Mouse (Mus musculus) midbrain, embryonic 13.5 days (tissue): ENCODE data around the gene 1110008L16Rik. TPM values are rescaled to one million over a fixed set of nuclear protein-coding genes. Genes with fewer than 3 reads are reported as not detected.

Experiments used
- ATAC-seq: fragments of 200-750 bp; cut with Nextera tagmentation; 2 replicates; pipeline ENCODE4 v1.8.0; 2017; ENCODE audit warnings: mild to moderate bottlenecking, moderate TSS enrichment, moderate library complexity
- H3K27ac ChIP-seq: fragments of 300-500 bp; sonication (generic); 2 replicates; pipeline ENCODE4 v1.5.1; 2015; ENCODE audit warnings: inconsistent platforms, mild to moderate bottlenecking, moderate library complexity
- H3K27me3 ChIP-seq: fragments of 300-500 bp; sonication (generic); 2 replicates; pipeline ENCODE4 v1.6.1; 2015; ENCODE audit warnings: mild to moderate bottlenecking, inconsistent platforms
- H3K36me3 ChIP-seq: fragments of 300-500 bp; sonication (generic); 2 replicates; pipeline ENCODE4 v1.6.1; 2015; ENCODE audit warnings: mild to moderate bottlenecking, inconsistent platforms
- H3K4me1 ChIP-seq: fragments of 300-500 bp; sonication (generic); replicated peaks from 2 replicates; pipeline ENCODE4 v1.6.1; 2015; ENCODE audit warnings: inconsistent platforms
- H3K4me2 ChIP-seq: fragments of 300-500 bp; sonication (generic); replicated peaks from 2 replicates; pipeline ENCODE4 v1.6.1; 2015; ENCODE audit warnings: moderate library complexity, mild to moderate bottlenecking, inconsistent platforms
- H3K4me3 ChIP-seq: fragments of 300-500 bp; sonication (generic); replicated peaks from 2 replicates; pipeline ENCODE4 v1.5.1; 2015; ENCODE audit warnings: mild to moderate bottlenecking, inconsistent platforms
- H3K9ac ChIP-seq: fragments of 300-500 bp; sonication (generic); replicated peaks from 2 replicates; pipeline ENCODE4 v1.6.1; 2015; ENCODE audit warnings: mild to moderate bottlenecking, inconsistent platforms
- H3K9me3 ChIP-seq: fragments of 300-500 bp; sonication (generic); 2 replicates; pipeline ENCODE4 v1.6.1; 2016; ENCODE audit warnings: mild to moderate bottlenecking, inconsistent platforms
- WGBS: fragments of 180-500 bp; shearing (Covaris S2); methylation state at CpG from one replicate; pipeline ENCODE4 v1.1.7; 2015; 5-methylcytosine and 5-hydroxymethylcytosine counted together
- polyA plus RNA-seq: library from polyadenylated mRNA; unstranded; fragments of >200 nt; fragmentation: Nextera tagmentation; extraction: Ambion mirVana; gene quantifications from 2 replicates; pipeline ENCODE4 v1.2.1, GENCODE M21; 2015

1110008L16Rik gene
- polyA plus RNA-seq, 1 experiment from 2014 or later, result 9.2 TPM

DNA sequence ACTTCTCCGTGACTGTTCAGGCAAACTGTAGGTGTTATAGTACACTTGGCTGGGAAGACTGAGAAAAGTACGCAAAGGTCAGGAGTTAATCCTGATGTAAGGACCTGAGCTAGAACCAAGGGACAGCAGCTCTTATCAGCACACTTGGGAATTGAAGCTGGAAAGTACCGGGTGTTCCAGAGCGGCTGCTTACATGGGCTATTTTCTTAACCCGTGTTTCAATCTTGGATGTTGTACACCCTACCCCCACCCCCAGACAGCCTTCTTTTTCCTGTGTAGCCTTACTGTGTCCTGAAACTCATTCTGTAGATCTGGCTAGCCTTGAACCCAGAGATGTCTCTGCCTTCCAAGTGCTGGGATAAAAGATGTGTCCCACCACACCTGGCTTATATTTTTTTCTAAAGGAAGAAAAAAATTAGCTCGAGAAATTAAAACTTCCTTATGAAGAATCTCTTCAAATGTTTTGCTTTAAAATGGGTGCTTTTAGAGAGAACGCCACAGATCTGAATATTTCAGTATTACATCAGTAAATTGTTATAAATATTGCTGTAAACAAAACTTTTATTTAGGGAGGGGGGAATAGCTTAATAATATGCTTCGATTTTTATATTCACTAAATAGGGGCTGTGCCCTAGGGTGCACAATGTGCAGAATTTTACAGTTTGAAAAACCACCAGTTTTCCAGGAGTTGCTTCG lies 98.3 kb downstream of the 1110008L16Rik start:
- H3K9me3 ChIP-seq, result no peaks in the 10 kb centered on the region
- H3K4me3 ChIP-seq, result peak overlapping the region; percentile 98
- WGBS, result 76% methylated on average over 9 of the region's 9 CpGs
- peak overlapping the region; percentile 94 for H3K9ac ChIP-seq
- H3K36me3 ChIP-seq, result peaks cover 4% of the 10 kb centered on the region; the same call in 1 of the 2 replicates
- H3K27ac ChIP-seq, result peak overlapping the region; percentile 90
- H3K27me3 ChIP-seq, result no peaks in the 10 kb centered on the region
- peak overlapping the region; percentile 90 for H3K4me2 ChIP-seq
- ATAC-seq, result no peak
- H3K4me1 ChIP-seq, result peaks cover 23% of the 10 kb centered on the region

DNA sequence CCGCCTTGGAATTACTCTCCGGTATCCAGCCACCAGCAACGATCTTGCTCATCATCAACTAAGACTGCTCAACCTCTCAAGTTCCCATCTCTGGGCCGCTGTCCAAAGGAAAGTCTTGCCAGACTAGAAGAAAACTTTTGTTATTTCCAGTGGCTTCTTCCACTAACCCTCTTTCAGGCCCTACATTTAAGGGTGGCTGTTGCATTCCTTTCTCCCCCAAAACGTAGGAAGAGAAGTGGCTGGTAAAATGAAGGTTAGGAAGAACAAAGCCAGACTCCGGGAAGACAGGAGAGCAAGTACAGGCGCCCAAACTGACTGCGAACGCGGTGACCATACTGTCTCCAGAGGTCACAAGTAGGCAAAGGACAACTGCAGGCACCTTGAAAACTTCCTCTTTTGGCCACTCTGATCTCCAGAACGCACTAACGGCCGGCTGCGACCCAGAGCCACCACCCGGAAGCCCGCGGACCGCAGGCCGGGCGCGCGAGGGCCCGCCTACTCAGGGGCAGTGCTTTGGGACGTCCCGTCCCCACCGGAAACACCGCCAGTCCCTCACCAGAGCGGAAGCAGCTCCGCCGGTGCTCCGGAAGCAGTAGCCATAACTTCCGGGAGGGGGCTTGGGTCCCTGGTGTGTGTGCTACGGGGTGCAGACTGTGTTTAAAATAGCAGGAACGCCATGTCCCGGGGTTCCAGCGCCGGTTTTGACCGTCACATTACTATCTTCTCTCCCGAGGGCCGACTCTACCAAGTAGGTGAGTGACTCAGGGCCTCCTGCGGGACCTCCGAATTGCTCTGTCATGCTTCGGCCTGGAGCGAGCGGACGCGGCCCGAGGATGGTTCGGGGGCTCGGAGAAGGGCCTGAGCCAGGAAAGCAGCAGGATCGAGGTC lies 99.1 kb downstream of the 1110008L16Rik start:
- peaks cover 23% of the 10 kb centered on the region for H3K4me1 ChIP-seq
- peak; percentile 100 for ATAC-seq
- H3K4me3 ChIP-seq, result peak overlapping the region; percentile 98
- no peaks in the 10 kb centered on the region for H3K27me3 ChIP-seq
- H3K9me3 ChIP-seq, result no peaks in the 10 kb centered on the region
- peaks cover 9% of the 10 kb centered on the region for H3K36me3 ChIP-seq
- H3K27ac ChIP-seq, result peak overlapping the region; percentile 90
- peak overlapping the region; percentile 94 for H3K9ac ChIP-seq
- peak overlapping the region; percentile 90 for H3K4me2 ChIP-seq
- under 1% methylated on average over 51 of the region's 51 CpGs for WGBS

DNA sequence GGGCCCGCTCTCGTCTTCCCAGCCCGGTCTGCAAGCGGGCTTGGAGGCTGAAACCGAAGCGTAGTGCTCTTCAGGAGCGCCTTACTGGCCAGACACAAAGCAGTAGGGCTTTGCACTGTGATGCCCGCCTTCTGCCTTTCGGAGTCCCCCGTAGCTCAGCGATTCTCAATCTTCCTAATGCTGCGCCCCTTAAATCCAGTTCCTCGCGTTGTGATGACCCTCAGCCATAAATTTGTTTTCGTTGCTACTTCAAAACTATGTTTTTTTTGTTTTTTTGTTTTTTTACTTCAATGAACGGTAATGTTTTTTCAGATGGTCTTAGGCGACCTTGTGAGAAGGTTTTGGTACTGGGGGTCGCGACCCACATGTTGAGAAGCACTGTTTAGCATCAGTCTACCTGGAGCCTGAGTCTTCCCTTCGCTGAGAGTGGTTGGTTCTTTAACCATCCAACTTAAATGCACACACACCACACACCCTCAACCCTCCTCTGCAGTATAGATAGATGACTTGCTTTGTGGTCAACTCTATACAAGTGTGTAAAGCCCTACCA lies 99.8 kb downstream of the 1110008L16Rik start:
- H3K27me3 ChIP-seq, result no peaks in the 10 kb centered on the region
- peaks cover 23% of the 10 kb centered on the region for H3K4me1 ChIP-seq
- H3K9ac ChIP-seq, result peak overlapping the region; percentile 94
- peak overlapping the region; percentile 90 for H3K27ac ChIP-seq
- 2% methylated on average over 20 of the region's 20 CpGs for WGBS
- H3K9me3 ChIP-seq, result no peaks in the 10 kb centered on the region
- H3K36me3 ChIP-seq, result peaks cover 14% of the 10 kb centered on the region
- peak; percentile 44 for ATAC-seq
- H3K4me2 ChIP-seq, result peak overlapping the region; percentile 90
- H3K4me3 ChIP-seq, result peak overlapping the region; percentile 98

DNA sequence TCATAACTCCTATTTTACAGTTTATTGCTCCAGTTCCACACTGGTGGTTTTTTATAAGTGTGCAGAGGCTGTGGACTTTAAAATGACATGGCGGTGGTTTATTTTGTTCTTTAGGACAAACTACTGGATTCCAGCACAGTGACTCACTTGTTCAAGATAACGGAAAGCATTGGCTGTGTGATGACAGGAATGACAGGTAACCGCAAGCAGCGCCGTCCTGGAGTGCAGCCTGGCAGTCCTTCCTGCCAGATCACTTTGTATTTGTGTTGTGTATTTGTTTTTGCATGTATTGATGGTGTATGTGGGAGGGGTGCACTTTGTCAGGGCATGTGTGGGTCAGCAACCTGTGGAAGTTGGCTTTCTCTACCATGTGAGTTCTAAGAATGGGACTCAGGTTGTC lies 108.5 kb downstream of the 1110008L16Rik start:
- H3K9ac ChIP-seq, result no peak overlapping the region
- 94% methylated on average over 5 of the region's 5 CpGs for WGBS
- H3K27ac ChIP-seq, result no peak overlapping the region
- H3K27me3 ChIP-seq, result no peaks in the 10 kb centered on the region
- no peak for ATAC-seq
- no peaks in the 10 kb centered on the region for H3K9me3 ChIP-seq
- H3K4me1 ChIP-seq, result no peaks in the 10 kb centered on the region
- H3K4me3 ChIP-seq, result no peak overlapping the region
- no peak overlapping the region for H3K4me2 ChIP-seq
- peaks cover 50% of the 10 kb centered on the region for H3K36me3 ChIP-seq

DNA sequence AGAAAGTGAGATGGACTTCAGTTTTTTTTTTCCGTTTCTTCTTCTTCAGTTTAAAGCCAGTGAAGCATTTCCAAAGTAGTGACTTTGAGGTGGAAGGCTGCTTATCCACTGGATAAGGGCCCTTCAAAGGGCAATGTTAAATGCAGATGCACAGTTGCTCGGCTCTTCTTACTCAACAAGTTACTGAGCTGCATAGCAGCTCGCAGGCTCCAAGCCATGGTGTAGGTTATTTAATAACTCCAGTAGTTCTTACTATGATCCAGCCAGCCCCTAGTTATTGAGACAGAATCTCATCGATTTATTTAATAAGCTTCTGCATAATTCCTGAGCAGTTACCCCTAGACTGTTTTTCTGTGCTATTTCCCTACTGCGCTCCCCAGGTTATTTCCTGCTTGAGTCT lies 115.9 kb downstream of the 1110008L16Rik start:
- H3K4me3 ChIP-seq, result no peak overlapping the region
- WGBS, result 95% methylated on average over 5 of the region's 5 CpGs

DNA sequence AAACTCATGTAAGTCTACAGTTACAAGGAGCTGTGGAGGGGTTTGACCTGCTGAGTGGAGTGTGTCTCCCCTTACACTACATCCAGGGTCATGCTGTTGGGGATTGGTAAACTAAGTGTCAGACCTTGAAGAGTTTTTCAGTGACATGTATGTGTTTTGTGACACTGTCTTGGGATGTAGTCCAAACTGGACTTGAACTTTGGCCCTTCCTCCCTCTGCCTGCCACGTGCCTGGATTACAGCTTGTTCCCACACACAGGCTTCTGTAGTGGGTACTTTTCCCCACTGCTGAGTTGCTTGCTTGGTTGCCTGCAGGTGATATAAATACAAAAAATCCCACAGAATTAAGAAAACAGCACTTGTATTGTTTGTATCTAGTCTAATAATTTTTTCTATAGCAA lies 116.4 kb downstream of the 1110008L16Rik start:
- WGBS, result 75% methylated on average over 1 of the region's 1 CpGs
- no peak overlapping the region for H3K4me2 ChIP-seq
- no peak for ATAC-seq
- H3K9ac ChIP-seq, result no peak overlapping the region
- no peaks in the 10 kb centered on the region for H3K27me3 ChIP-seq
- H3K4me1 ChIP-seq, result no peaks in the 10 kb centered on the region
- peaks cover 83% of the 10 kb centered on the region for H3K36me3 ChIP-seq
- no peak overlapping the region for H3K27ac ChIP-seq
- H3K9me3 ChIP-seq, result no peaks in the 10 kb centered on the region
- no peak overlapping the region for H3K4me3 ChIP-seq

More for the DNA sequence above, 115.9 kb downstream of the 1110008L16Rik start:
- Histone ChIP-seq H3K4me1 (no peaks in the 10 kb centered on the region), H3K4me2 (no peak overlapping the region), H3K27ac (no peak overlapping the region), H3K36me3 (peaks cover 82% of the 10 kb centered on the region), H3K9me3 (no peaks in the 10 kb centered on the region), H3K9ac (no peak overlapping the region), H3K27me3 (no peaks in the 10 kb centered on the region)
- no peak for ATAC-seq

DNA sequence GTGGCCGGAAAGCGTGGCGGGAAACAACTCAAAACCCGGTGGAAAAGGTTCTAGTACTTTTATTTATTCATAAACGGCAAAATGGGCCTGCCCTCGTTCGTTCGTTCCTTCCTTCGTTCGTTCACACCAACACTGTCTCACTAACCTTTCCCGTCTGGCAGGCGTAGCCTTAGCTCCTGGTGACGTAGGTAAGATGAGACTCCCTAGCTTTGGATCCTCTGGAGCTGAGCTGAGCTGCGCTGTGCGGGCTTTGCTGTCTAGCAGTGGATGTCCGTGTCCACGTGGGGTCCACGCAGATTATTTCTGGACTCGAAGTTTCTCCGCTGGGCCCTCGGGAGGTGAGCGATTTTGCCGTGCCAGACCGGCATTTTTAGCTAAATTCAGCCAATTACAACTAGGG lies 120.8 kb downstream of the 1110008L16Rik start:
- no peak for ATAC-seq
- H3K36me3 ChIP-seq, result peaks cover 50% of the 10 kb centered on the region
- H3K4me3 ChIP-seq, result no peak overlapping the region
- H3K4me2 ChIP-seq, result no peak overlapping the region
- H3K9ac ChIP-seq, result no peak overlapping the region
- H3K27ac ChIP-seq, result no peak overlapping the region
- no peaks in the 10 kb centered on the region for H3K27me3 ChIP-seq
- 96% methylated on average over 24 of the region's 24 CpGs for WGBS
- H3K9me3 ChIP-seq, result no peaks in the 10 kb centered on the region
- no peaks in the 10 kb centered on the region for H3K4me1 ChIP-seq

DNA sequence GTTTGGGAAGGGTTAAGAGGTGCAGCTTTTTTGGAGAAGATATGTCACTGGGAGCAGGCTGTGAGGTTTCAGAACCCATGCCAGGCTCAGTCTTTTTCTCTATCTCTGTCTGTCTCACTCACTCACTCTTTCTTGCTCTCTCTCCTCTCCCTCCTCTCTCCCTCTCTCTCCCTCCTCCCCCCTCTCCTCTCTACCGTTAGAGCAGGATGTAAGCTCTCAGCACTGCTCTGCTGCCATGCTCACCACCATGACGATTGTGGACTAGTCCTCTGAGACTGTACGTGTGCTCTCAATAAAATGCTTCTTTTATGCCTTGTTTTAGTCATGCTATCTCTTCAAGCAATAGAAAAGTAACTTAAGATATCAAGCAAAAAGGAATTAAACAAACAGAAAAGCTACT lies 122.7 kb downstream of the 1110008L16Rik start:
- H3K27ac ChIP-seq, result no peak overlapping the region
- no peaks in the 10 kb centered on the region for H3K4me1 ChIP-seq
- no peak overlapping the region for H3K9ac ChIP-seq
- no peaks in the 10 kb centered on the region for H3K27me3 ChIP-seq
- peaks cover 33% of the 10 kb centered on the region for H3K36me3 ChIP-seq
- no peaks in the 10 kb centered on the region for H3K9me3 ChIP-seq
- H3K4me2 ChIP-seq, result no peak overlapping the region
- ATAC-seq, result no peak
- whole genome bisulfite sequencing, result 49% methylated on average over 3 of the region's 3 CpGs
- H3K4me3 ChIP-seq, result no peak overlapping the region

DNA sequence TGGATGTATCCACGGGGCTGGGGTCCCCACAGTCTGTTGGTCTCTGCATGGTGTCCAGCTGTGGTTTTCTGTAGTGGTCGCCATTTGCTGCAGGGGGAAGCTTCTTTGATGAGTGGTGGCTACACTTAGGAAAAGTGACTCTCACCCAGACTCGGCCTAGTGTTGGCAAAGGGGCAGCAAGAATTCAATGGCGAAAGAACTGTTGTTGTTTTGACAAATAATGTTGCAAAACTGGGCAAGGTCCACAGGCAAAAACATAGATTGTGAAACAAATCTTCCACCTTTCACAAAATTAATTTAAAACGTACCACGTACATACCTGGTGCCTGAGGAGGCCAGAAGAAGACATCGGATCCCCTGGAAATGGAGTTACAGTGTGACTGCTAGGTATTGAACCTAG lies 126.9 kb downstream of the 1110008L16Rik start:
- Histone ChIP-seq H3K27me3 (no peaks in the 10 kb centered on the region), H3K4me1 (no peaks in the 10 kb centered on the region), H3K4me3 (no peak overlapping the region), H3K36me3 (no peaks in the 10 kb centered on the region), H3K9ac (no peak overlapping the region), H3K9me3 (no peaks in the 10 kb centered on the region), H3K27ac (no peak overlapping the region), H3K4me2 (no peak overlapping the region)
- whole genome bisulfite sequencing, result 94% methylated on average over 7 of the region's 7 CpGs
- no peak for ATAC-seq

DNA sequence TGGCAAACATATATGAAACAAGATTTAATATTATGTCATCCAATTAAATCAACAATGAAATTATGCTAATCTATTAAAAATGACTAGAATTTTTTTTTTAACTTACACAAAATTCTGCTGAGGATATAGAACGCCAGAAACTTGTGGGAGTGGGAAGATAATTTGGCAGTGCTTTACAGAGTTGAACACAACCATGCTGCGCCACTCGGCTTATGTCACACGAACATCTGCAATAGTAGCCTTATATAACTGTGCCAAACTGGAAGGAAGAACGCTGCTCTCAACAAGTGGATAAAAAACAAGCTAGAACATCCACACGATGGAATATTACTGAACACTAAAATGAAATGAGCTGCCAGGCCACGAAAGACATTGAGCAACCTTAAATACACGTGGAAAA lies 129.8 kb downstream of the 1110008L16Rik start:
- Histone ChIP-seq H3K36me3 (no peaks in the 10 kb centered on the region), H3K9ac (no peak overlapping the region), H3K4me3 (no peak overlapping the region), H3K4me2 (no peak overlapping the region), H3K9me3 (no peaks in the 10 kb centered on the region), H3K4me1 (no peaks in the 10 kb centered on the region), H3K27ac (no peak overlapping the region), H3K27me3 (no peaks in the 10 kb centered on the region)
- 94% methylated on average over 8 of the region's 8 CpGs for WGBS
- ATAC-seq, result no peak

DNA sequence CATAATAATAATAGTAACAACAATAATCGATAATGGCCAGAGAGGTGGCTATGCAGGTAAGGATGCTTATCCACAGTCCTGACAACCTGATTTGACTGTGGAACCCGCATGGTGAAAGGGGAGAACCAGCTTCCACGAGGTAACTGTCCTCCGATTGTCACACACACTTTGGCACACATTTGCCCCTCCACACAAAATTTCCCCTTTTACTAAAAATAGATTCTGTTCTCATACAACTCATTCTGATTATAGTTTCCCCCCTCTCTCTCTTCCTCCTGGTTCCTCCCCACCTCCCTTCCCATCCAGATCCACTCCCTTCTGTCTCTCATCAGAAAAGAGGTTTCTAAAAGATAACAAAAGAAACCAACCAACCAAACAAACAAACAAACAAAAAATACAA lies 130.6 kb downstream of the 1110008L16Rik start:
- Histone ChIP-seq H3K36me3 (no peaks in the 10 kb centered on the region), H3K27me3 (no peaks in the 10 kb centered on the region), H3K9ac (no peak overlapping the region), H3K4me1 (no peaks in the 10 kb centered on the region), H3K4me3 (no peak overlapping the region), H3K9me3 (no peaks in the 10 kb centered on the region), H3K4me2 (no peak overlapping the region), H3K27ac (no peak overlapping the region)
- ATAC-seq, result no peak
- 87% methylated on average over 4 of the region's 4 CpGs for WGBS
